Mouse (Mus musculus) right cerebral cortex, postnatal 4 days (tissue): Measurements from ENCODE around the gene Gm18336.
"Not testable (repeated sequence)": the region's sequence is repeated elsewhere in the genome, so short reads cannot be mapped to it uniquely, and the experiment has no call there.

Source experiments
- DNase-seq: peaks from one replicate; pipeline ENCODE4 v3.0.0-alpha.2; 2022

Gene Gm18336

GRCm38 (mm10) chrX:73398636-73399035 is at the start of gene Gm18336:
TSS of gene Gm18336 (minus strand) at chrX:73398736.
- not testable (repeated sequence) for DNase-seq

- DNase-seq: no peak
Measured at GRCm38 (mm10) chrX:73441428-73441827, 42.9 kb upstream of the Gm18336 start.

GRCm38 (mm10) chrX:73435252-73435651 is 36.7 kb upstream of the Gm18336 start, which contains the start of gene Trex2:
TSS of gene Trex2 (minus strand) at chrX:73435344.
- DNase-seq: no peak

GRCm38 (mm10) chrX:73432850-73433249 is 34.3 kb upstream of the Gm18336 start:
- no peak for DNase-seq

GRCm38 (mm10) chrX:73430036-73430435 is 31.5 kb upstream of the Gm18336 start:
- no peak for DNase-seq

- DNase-seq: peak; percentile 12
Measured at GRCm38 (mm10) chrX:73412767-73413166, 14.2 kb upstream of the Gm18336 start.

GRCm38 (mm10) chrX:73410880-73411517 is 12.5 kb upstream of the Gm18336 start, which contains the start of gene Zfp92:
TSS of gene Zfp92 (plus strand) at chrX:73411096.
- DNase-seq: peak; percentile 13

- no peak for DNase-seq
Measured at GRCm38 (mm10) chrX:73401616-73402015, 3.1 kb upstream of the Gm18336 start.

- no peak for DNase-seq
Measured at GRCm38 (mm10) chrX:73400951-73401350, 2.4 kb upstream of the Gm18336 start.

- no peak for DNase-seq
Measured at GRCm38 (mm10) chrX:73396446-73396845, 2.1 kb downstream of the Gm18336 start.

GRCm38 (mm10) chrX:73391481-73391880 is 7.1 kb downstream of the Gm18336 start:
- no peak for DNase-seq

GRCm38 (mm10) chrX:73384924-73385323 is 13.6 kb downstream of the Gm18336 start:
- no peak for DNase-seq

GRCm38 (mm10) chrX:73384419-73384818 is 14.1 kb downstream of the Gm18336 start:
- no peak for DNase-seq

GRCm38 (mm10) chrX:73363291-73363690 is 35.2 kb downstream of the Gm18336 start:
- no peak for DNase-seq

GRCm38 (mm10) chrX:73356719-73357118 is 41.8 kb downstream of the Gm18336 start:
- no peak for DNase-seq

GRCm38 (mm10) chrX:73356163-73356562 is 42.4 kb downstream of the Gm18336 start:
- no peak for DNase-seq
